Mouse (Mus musculus) megakaryocyte, adult 5-6 weeks (primary cell): ENCODE measurements around the gene Fmo6. TPM values are rescaled to one million over a fixed set of nuclear protein-coding genes. Genes with fewer than 3 reads are reported as not detected.

ENCODE experiments used
- ATAC-seq: 2 replicates; pipeline ENCODE4 v1.8.0; 2016; ENCODE audit warnings: mild to moderate bottlenecking, inconsistent platforms; ENCODE audit not compliant: poor library complexity, severe bottlenecking
- total RNA-seq, 2 experiments: library from RNA; stranded (forward) in 1 of 2; stranded (reverse) in 1 of 2; fragments of 153-499, 151-499 nt in 1 of 2; fragments of 221-1000, 200-1000 nt in 1 of 2; gene quantifications; 2 replicates each; pipeline versions ENCODE4 v1.2.3 to v1.2.4; 2015 to 2017

The Fmo6 gene
- total RNA-seq (2015) (not detected in 2 replicates), total RNA-seq (2017) (not detected in 2 replicates)

- ATAC-seq = no peak
Measured at GRCm38 (mm10) chr1:162937415-162937814, at the start of gene Fmo6. Gene Fmo6 (minus strand): TSS chr1:162937515.

GRCm38 (mm10) chr1:162986777-162987176 lies 49.5 kb upstream of the Fmo6 start:
- no peak for ATAC-seq

GRCm38 (mm10) chr1:162986121-162986748 lies 48.9 kb upstream of the Fmo6 start:
- ATAC-seq = no peak

GRCm38 (mm10) chr1:162984428-162984827 lies 47.1 kb upstream of the Fmo6 start, which contains the start of gene Fmo3:
Gene Fmo3 (minus strand): TSS chr1:162984528.
- no peak for ATAC-seq

GRCm38 (mm10) chr1:162963556-162963955 lies 26.2 kb upstream of the Fmo6 start:
- ATAC-seq = no peak

DNA sequence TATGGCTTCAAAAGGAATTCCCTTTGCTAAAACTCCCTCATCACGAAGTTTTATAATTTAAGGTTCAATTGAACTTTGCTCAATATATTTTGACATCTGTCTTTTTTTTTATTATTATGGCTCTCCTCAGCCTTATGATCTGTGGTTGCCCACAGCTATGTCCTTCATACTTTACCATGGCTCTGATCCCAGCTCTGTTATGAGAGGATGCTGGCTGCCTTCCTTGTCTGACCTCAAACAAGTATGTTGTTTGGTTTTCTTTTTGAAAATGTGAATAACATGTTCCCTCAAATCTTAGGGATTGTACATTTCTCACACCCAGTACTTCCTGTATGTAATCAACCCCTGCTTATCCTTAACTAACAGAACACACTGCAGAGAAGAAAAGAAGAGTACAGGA lies 20.1 kb upstream of the Fmo6 start:
- no peak for ATAC-seq

GRCm38 (mm10) chr1:162953079-162953478 lies 15.8 kb upstream of the Fmo6 start:
- ATAC-seq = no peak

DNA sequence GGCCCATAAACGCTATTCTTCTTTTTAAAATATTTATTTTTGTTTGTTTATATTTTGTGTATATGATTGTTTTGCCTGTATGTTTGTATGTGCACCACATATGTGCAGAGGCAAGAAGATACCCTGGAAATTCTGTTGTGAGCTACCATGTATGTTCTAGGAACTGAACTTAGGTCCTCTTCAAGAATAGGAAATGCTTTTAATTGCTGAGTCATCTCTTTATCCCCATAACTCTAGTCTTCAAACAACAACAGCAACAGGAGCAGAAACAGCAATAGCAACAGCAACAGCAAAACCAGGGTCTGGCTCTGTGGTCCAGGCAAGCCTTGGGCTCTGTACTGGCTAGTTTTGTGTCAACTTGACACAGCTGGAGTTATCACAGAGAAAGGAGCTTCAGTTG lies 12.4 kb upstream of the Fmo6 start:
- no peak for ATAC-seq

DNA sequence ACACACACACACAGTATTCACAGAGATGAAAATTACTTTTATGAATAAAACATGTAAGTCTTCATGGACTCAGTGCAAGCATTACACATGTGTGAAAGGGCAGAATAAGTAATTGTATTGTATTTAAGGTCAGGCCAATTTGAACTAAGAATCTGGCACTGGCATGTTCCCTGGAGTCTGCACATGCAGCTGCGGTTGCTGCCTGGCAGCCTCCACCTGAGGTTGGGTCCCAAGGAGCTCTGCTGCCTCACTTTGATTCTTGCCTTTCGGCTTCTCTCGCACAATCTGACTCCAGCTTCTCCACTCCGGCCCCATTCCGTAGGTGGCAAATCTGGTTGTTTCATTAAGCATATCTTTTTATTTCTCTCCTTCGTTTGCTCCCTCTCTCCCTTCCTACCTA lies 10.6 kb upstream of the Fmo6 start:
- no peak for ATAC-seq

DNA sequence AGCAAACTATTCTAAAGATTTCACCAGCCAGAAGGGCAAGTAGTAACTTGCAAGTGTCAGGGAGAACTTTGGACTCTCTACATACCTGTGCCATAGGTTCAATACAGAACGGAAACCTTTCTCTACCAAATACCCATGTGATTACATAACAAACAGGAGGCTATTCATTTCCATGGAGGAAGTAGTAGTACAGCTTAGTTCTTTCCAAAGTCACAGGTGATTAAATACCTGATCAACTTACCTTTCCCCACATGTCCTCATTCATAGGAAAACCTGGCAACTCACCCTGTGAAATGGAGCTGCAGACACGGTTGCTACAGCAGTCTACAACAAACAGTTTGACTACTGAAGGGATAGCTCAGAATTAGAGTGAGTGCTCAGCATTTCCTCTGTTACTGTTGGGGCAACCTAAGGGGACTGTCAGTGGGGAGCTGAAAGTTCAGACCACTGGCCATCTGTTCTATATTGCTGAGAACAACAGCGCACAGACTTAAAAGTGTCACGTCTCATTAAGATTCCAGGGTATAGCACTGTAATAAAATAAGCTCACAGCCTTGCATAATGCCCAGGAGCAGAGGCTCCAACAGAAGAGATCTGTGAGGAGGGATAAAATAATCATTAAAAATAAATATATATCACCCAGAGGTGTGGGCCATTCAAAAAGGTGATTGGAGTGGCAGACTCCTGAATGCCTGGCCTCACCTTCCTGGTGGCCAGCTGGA lies 9.7 kb upstream of the Fmo6 start:
- ATAC-seq = no peak

- ATAC-seq = no peak
Measured at GRCm38 (mm10) chr1:162943700-162944099, 6.4 kb upstream of the Fmo6 start.

DNA sequence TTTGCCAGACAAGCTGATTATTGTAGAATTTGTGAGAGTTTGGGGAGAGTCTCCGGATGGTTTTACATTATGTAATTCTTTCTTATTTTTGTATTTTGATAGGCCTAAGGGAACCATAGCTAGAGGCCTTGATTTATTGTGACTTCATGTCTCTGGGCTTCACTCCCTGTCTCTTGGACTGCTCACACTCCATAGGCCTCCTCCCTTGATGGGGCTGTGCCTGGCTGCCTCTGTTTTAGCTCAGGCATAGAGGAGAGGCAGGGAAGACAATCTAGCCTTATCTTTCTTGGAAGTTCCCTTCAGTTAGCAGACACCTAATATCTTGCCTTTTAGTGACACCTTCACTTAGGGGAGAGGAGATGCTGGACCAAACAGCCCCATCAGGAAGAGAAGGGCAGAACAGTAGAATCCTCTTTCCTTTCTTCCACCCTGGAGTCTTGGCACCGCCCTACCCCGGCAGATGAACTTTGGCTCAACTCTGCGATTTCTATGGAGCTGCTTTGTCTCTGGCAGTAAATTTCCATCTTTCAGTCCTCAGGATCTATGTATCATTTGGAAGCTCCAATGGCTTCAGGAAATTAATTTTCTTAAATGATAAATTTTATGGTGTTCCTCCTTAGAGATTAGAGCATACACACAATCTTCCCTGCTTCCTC lies 1.5 kb upstream of the Fmo6 start:
- ATAC-seq = no peak

DNA sequence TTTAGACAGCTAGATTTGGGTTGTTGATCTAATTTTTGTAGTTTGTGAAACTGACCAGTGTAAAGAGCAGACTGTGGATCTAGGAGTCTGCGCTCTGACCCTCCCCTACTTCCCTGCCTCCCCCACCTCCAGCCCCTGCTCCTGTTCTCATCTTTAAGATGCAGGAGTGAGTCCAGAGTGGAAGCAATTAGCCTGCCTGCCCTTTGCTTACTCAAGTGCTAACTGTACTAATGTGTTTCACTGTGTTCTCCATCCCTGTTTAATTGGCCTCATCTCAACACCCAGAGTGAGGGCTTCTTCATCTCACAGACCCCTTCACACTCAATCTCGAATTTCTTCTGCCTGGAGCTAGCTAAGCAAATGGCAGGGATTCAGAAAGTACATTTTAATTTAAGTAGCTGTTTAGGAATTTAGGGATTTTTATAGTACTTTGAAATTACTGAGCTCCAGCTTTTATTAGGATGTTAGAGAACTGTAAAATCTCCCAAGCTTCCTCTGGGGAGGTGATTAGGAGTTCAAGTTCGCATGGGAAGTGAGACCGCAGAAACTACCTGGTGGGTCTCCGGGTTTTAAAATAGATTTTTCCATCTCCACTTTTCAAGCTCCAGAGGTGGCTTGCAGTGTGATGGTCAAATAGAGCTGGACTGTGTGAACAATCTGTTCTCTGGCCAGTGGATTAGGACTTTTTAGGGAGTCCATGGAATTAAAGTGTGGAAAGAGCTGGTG lies 818 bp upstream of the Fmo6 start:
- ATAC-seq = no peak

GRCm38 (mm10) chr1:162934374-162935012 lies 2.8 kb downstream of the Fmo6 start:
- ATAC-seq = no peak

DNA sequence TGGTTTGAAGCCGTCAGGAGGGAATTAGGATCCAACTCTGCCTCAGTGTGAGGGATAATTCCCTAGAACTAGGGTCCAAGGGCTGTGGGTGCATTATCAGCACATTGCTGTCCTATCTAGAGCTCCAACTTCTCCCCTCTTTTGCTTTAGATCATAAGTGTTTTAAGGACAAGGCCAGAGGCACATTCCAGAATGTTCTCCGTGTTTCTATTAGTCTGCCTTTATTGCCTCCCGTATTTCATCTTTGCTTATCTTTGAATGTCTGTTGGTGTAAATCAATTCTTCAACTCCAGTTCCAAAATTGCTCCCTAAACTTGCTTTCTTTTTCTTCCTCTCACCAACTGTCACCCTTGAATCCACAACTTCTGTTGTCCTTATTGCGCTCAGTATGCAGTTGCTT lies 4.9 kb downstream of the Fmo6 start:
- ATAC-seq = no peak

GRCm38 (mm10) chr1:162931880-162932279 lies 5.4 kb downstream of the Fmo6 start:
- ATAC-seq = no peak

GRCm38 (mm10) chr1:162931310-162931875 lies 5.9 kb downstream of the Fmo6 start:
- no peak for ATAC-seq

DNA sequence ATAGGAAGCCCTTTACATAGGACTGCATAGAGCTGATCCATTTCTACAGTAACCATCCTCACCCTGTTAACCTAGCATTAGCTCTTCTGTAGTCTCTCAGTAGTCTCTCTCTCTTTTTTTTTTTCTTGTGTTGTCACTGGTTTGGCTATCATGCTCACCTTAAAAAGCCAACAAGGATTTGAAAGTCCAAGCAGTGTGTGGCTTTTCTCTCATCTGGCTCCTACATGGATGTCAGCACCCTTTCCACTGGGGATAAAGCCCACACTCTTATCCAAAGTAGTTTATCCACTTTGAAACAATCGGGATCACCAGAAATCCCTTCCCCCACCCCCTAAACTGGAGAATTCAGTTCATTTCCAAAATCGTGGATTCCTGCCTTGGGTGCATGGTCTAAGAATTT lies 6.7 kb downstream of the Fmo6 start:
- ATAC-seq = no peak

- ATAC-seq = no peak
Measured at GRCm38 (mm10) chr1:162929146-162929545, 8.2 kb downstream of the Fmo6 start.

GRCm38 (mm10) chr1:162925121-162925520 lies 12.2 kb downstream of the Fmo6 start:
- no peak for ATAC-seq

DNA sequence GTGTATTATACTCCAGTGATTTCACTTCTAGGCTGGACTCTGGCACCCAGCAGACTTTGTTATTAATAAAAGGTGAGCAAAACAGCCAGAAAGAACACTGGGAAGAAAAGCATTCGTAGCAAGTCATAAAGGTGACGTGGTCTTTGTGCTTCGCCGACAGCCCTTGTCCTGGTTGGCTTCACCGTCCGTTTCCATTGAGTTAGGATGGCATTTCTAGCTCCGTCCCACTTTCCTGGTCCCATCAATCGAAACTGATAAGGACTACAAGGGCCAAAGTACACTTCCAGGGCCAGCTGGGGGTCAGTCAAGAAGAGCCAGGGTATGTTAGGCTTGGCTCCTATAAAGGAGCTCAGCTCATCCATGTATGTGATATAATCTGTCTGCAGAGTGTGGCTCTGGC lies 20.7 kb downstream of the Fmo6 start:
- ATAC-seq = no peak
